Mouse (Mus musculus) midbrain, embryonic 16.5 days (tissue): Measurements from ENCODE around the gene Tjp1. TPM values are rescaled to one million over a fixed set of nuclear protein-coding genes. Genes with fewer than 3 reads are reported as not detected.

Experiments used
- ATAC-seq: fragments of 200-750 bp; cut with Nextera tagmentation; 2 replicates; pipeline ENCODE4 v1.8.0; 2017; ENCODE audit warnings: moderate TSS enrichment
- H3K27ac ChIP-seq: fragments of 300-500 bp; sonication (generic); 2 replicates; pipeline ENCODE4 v1.5.1; 2014; ENCODE audit warnings: mild to moderate bottlenecking, low read length, mixed read lengths
- H3K27me3 ChIP-seq: fragments of 300-500 bp; sonication (generic); 2 replicates; pipeline ENCODE4 v1.6.1; 2014; ENCODE audit warnings: low read depth, low read length, mixed read lengths; ENCODE audit not compliant: control insufficient read depth, insufficient read depth
- H3K36me3 ChIP-seq: fragments of 300-500 bp; sonication (generic); 2 replicates; pipeline ENCODE4 v1.6.1; 2014; ENCODE audit warnings: mild to moderate bottlenecking, low read length, moderate library complexity, mixed read lengths; ENCODE audit not compliant: control insufficient read depth, insufficient read depth
- H3K4me1 ChIP-seq: fragments of 300-500 bp; sonication (generic); 2 replicates; pipeline ENCODE4 v1.6.1; 2014; ENCODE audit warnings: mild to moderate bottlenecking, low read length, mixed read lengths; ENCODE audit not compliant: control insufficient read depth, insufficient read depth
- H3K4me2 ChIP-seq: fragments of 300-500 bp; sonication (generic); 2 replicates; pipeline ENCODE4 v1.6.1; 2014; ENCODE audit warnings: mild to moderate bottlenecking, low read length, mixed read lengths
- H3K4me3 ChIP-seq: fragments of 300-500 bp; sonication (generic); 2 replicates; pipeline ENCODE4 v1.5.1; 2014; ENCODE audit warnings: low read depth, mild to moderate bottlenecking, low read length, moderate library complexity, mixed read lengths
- H3K9ac ChIP-seq: fragments of 300-500 bp; sonication (generic); 2 replicates; pipeline ENCODE4 v1.6.1; 2014; ENCODE audit warnings: low read depth, low read length, mixed read lengths
- H3K9me3 ChIP-seq: fragments of 300-500 bp; sonication (generic); replicated peaks from 2 replicates; pipeline ENCODE4 v1.6.1; 2014; ENCODE audit warnings: mild to moderate bottlenecking, low read length, mixed read lengths; ENCODE audit not compliant: control insufficient read depth, poor library complexity, severe bottlenecking
- WGBS: fragments of 180-500 bp; shearing (Covaris S2); extraction: QIAGEN DNeasy Blood & Tissue Kit; methylation state at CpG from one replicate; pipeline ENCODE4 v1.1.7; 2014; 5-methylcytosine and 5-hydroxymethylcytosine counted together
- polyA plus RNA-seq: library from polyadenylated mRNA; unstranded; fragments of >200 nt; fragmentation: Nextera tagmentation; extraction: Ambion mirVana; gene quantifications from 2 replicates; pipeline ENCODE4 v1.2.1, GENCODE M21; 2015

Gene Tjp1
- polyA plus RNA-seq, result 25.7 and 28.4 TPM in 2 replicates

DNA sequence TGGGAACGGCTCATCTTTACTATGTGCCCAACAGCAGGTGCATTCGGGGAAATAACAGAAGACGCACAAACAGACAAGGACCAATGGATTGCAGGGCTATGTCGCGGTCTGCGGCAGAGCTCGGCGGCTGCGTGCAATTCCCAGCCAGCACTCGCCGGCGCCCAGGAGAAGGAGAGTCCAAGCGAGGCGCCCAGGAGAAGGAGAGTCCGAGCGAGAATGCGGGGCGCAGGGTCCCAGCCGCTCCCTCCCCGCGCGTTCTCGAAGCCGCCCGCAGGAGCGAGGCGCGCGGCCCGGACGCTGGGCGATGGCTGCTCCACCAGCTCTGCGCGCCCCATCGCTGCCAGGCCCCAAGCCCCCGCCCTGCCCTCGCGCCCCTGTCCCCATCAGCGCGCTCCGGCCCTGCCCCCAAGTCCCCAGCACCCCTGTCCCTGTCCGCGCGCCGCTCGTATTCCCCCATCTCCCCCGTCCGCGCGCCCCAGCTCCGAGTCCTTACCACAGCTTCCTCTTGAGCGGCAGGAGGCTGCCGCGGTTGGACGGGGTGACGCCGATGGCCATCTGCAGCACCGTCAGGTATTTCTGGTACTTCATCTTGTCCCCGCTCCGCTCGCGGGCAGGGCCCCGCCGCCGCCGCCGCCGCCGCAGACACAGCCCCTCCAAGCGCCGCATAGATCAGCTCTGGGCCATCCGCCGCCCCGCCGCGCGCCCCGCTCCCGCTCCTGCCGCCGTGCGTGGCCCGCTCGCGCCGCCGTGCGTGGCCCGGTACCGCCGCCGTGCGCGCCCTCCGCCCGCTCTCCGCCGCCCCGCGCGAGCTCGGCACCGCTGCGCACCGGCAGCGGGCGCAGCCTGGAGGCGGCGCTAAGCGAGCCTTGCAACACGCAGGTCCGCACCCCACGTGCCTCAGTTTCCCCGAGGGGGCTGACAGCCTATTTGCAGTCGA, at the start of gene Tjp1:
Gene Tjp1 (minus strand): TSS at position 711 of the 937 bp plus-strand sequence.
- H3K27me3 ChIP-seq, result peaks cover 3% of the 10 kb centered on the region
- H3K9me3 ChIP-seq, result no peaks in the 10 kb centered on the region
- H3K36me3 ChIP-seq, result no peaks in the 10 kb centered on the region
- H3K4me1 ChIP-seq, result peaks cover 11% of the 10 kb centered on the region
- WGBS, result under 1% methylated on average over 82 of the region's 115 CpGs
- peak within 1 kb of the TSS; percentile 62 for H3K4me2 ChIP-seq
- peak; percentile 89 for ATAC-seq
- peak within 1 kb of the TSS; percentile 80 for H3K4me3 ChIP-seq
- peak within 1 kb of the TSS; percentile 89 for H3K9ac ChIP-seq
- peak within 1 kb of the TSS; percentile 92 for H3K27ac ChIP-seq

DNA sequence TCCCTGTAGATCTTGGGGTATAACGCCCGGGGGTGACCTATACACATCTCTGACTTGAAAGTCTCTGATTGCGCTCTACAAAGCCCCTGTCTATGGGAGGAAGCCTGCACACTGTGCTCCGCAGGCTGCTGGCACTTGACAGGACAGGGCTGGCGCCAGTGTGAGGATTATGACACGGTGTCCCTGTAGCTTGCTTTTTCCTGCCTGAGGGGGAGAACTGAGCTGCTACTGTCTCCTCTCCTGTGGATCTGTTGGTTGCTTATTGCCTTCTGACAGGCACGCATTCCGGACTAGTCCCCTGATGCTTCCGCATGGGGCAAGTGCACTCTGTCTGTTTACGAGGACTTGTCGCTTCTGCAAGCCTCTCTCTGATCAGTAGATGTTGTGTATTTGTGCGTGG, 49.5 kb upstream of the Tjp1 start:
- Histone ChIP-seq H3K4me2 (peak overlapping the region; percentile 20; the same call in 1 of the 2 replicates), H3K27me3 (no peaks in the 10 kb centered on the region), H3K27ac (peak overlapping the region; percentile 37; the same call in 1 of the 2 replicates), H3K4me1 (peaks cover 8% of the 10 kb centered on the region), H3K9me3 (no peaks in the 10 kb centered on the region), H3K36me3 (no peaks in the 10 kb centered on the region), H3K9ac (no peak overlapping the region), H3K4me3 (no peak overlapping the region)
- ATAC-seq, result peak; percentile 90
- WGBS, result 31% methylated on average over 12 of the region's 12 CpGs

DNA sequence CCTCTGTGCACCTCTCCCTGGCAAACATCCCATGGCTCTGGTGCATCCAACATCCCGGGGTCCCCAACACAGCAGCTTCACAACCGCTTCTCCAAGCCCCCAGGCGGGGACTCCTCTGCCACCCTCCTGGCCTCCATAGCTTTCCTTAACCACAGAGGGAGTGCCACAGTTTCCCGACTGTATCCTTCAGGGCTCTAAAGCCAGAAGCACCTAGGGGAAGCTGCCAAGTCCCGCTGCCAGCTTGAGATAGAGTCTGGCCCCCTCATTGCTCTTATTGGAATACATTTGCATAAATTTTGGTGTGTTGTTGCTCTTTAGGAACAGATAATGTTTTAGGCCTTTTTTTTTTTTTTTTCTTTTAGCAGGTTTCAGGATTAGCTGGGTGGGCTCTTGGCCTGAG, 45.1 kb upstream of the Tjp1 start:
- no peak overlapping the region for H3K4me3 ChIP-seq
- peak; percentile 45 for ATAC-seq
- H3K27me3 ChIP-seq, result no peaks in the 10 kb centered on the region
- WGBS, result 45% methylated on average over 5 of the region's 5 CpGs
- no peaks in the 10 kb centered on the region for H3K36me3 ChIP-seq
- H3K4me1 ChIP-seq, result peaks cover 8% of the 10 kb centered on the region
- no peak overlapping the region for H3K9ac ChIP-seq
- no peak overlapping the region; the same call in 1 of the 2 replicates for H3K27ac ChIP-seq
- no peak overlapping the region for H3K4me2 ChIP-seq
- H3K9me3 ChIP-seq, result no peaks in the 10 kb centered on the region

GRCm38 (mm10) chr7:65570691-65571090, 43.1 kb upstream of the Tjp1 start:
- Histone ChIP-seq H3K36me3 (no peaks in the 10 kb centered on the region), H3K4me2 (no peak overlapping the region), H3K9me3 (no peaks in the 10 kb centered on the region), H3K27ac (no peak overlapping the region), H3K4me1 (peaks cover 3% of the 10 kb centered on the region; the same call in 1 of the 2 replicates), H3K4me3 (no peak overlapping the region), H3K27me3 (no peaks in the 10 kb centered on the region), H3K9ac (no peak overlapping the region)
- WGBS, result 86% methylated on average over 4 of the region's 4 CpGs
- no peak for ATAC-seq

- Histone ChIP-seq H3K9ac (no peak overlapping the region), H3K4me3 (no peak overlapping the region), H3K27ac (no peak overlapping the region), H3K9me3 (0 out of 2 replicates have a peak, but pooled peaks cover 2% of the 10 kb centered on the region), H3K4me2 (no peak overlapping the region), H3K36me3 (no peaks in the 10 kb centered on the region), H3K4me1 (no peaks in the 10 kb centered on the region), H3K27me3 (no peaks in the 10 kb centered on the region)
- ATAC-seq, result no peak
- WGBS, result 38% methylated on average over 1 of the region's 1 CpGs
These were observed 28.4 kb upstream of the Tjp1 start for GRCm38 (mm10) chr7:65555996-65556395.

GRCm38 (mm10) chr7:65545741-65546140, 18.2 kb upstream of the Tjp1 start:
- Histone ChIP-seq H3K36me3 (no peaks in the 10 kb centered on the region), H3K4me1 (no peaks in the 10 kb centered on the region), H3K27me3 (no peaks in the 10 kb centered on the region), H3K9me3 (no peaks in the 10 kb centered on the region), H3K27ac (no peak overlapping the region), H3K4me2 (no peak overlapping the region), H3K9ac (no peak overlapping the region), H3K4me3 (no peak overlapping the region)
- WGBS, result 57% methylated on average over 5 of the region's 5 CpGs
- ATAC-seq, result no peak

DNA sequence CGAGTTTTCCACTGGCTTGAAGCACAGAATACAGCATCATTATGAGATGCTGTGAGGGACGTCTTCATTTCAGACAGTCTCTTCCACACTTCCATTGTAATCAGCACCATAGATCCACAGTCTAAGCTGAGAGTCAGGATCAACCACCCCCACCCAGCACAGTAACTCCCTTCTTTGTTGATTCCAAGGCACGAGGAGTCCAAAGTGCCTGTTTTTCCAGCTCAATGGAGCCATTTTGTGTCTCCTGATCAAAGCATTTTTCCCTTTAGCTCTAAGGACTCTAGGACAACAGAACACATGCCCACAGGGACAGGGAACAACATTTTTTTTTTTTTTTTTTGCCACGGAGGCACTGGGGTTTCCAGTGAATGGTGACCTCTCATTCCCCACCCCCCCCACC, 5.1 kb upstream of the Tjp1 start:
- Histone ChIP-seq H3K9me3 (no peaks in the 10 kb centered on the region; the same call in 1 of the 2 replicates), H3K36me3 (no peaks in the 10 kb centered on the region), H3K4me3 (no peak overlapping the region), H3K27me3 (peaks cover 3% of the 10 kb centered on the region), H3K9ac (no peak overlapping the region), H3K27ac (no peak overlapping the region), H3K4me2 (no peak overlapping the region), H3K4me1 (no peaks in the 10 kb centered on the region)
- no peak for ATAC-seq
- WGBS, result 10% methylated on average over 4 of the region's 4 CpGs

DNA sequence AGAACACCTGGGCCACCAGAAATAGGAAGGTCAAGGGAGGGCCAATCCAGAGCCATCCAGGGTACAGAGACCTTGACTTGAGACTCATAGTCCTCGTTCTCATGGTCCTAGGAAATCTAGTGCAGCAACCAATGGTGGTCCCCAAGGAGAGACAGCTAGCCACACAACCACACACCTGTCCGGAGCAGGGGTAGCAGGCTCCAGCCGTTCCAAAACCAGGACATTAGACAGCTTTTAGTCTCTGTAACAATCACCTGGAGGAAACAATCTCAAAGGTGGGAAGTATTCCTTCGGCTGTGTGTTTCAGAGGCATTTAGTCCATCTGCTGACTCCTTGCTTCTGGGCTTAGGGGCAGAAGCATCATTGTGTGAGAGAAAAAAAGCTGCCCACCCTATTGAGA, 4.5 kb downstream of the Tjp1 start:
- Histone ChIP-seq H3K4me1 (peaks cover 11% of the 10 kb centered on the region), H3K9ac (no peak overlapping the region), H3K4me2 (no peak overlapping the region), H3K36me3 (no peaks in the 10 kb centered on the region), H3K27me3 (no peaks in the 10 kb centered on the region), H3K4me3 (no peak overlapping the region), H3K27ac (no peak overlapping the region), H3K9me3 (no peaks in the 10 kb centered on the region)
- 88% methylated on average over 4 of the region's 4 CpGs for WGBS
- no peak for ATAC-seq

DNA sequence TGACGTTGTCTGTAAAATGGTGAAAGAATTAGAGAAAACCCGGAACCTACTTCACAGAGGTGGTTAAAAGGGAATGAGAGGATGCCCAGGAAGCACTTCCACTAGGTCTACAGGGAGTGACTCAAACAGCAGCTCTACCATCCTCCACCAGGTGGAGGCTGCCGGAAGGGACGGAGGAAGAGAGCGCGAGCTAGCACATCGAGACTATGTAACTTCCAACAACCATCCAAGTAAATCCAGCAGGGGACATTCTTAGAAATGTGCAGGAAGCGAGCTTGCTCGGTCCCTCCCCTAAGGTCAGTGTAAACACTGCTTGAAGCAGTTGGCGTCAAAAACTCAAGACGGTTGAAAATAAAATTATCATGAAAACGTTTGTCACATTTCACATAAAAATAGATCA, 5.1 kb downstream of the Tjp1 start:
- no peaks in the 10 kb centered on the region for H3K27me3 ChIP-seq
- H3K9me3 ChIP-seq, result no peaks in the 10 kb centered on the region
- H3K36me3 ChIP-seq, result no peaks in the 10 kb centered on the region
- peaks cover 11% of the 10 kb centered on the region for H3K4me1 ChIP-seq
- no peak overlapping the region for H3K4me2 ChIP-seq
- no peak overlapping the region for H3K9ac ChIP-seq
- H3K27ac ChIP-seq, result no peak overlapping the region
- no peak for ATAC-seq
- WGBS, result 70% methylated on average over 12 of the region's 12 CpGs
- no peak overlapping the region for H3K4me3 ChIP-seq
